Mouse (Mus musculus) ES-Bruce4 (cell line): Measurements from ENCODE around the gene Gjc2. TPM values are rescaled to one million over a fixed set of nuclear protein-coding genes. Genes with fewer than 3 reads are reported as not detected.
A peak's percentile ranks its signal among the peaks of the same experiment; 100 is the strongest.

Source experiments
- H3K27ac ChIP-seq: 2 replicates; pipeline ENCODE4 v1.5.1; 2012; ENCODE audit warnings: low read length, inconsistent platforms; ENCODE audit not compliant: insufficient read depth
- H3K27me3 ChIP-seq: 2 replicates; pipeline ENCODE4 v1.6.1; 2012; ENCODE audit warnings: mild to moderate bottlenecking, low read length, inconsistent platforms; ENCODE audit not compliant: control insufficient read depth, poor library complexity, insufficient read depth, severe bottlenecking
- H3K36me3 ChIP-seq: 2 replicates; pipeline ENCODE4 v1.6.1; 2012; ENCODE audit warnings: inconsistent platforms, mild to moderate bottlenecking, low read length, moderate library complexity; ENCODE audit not compliant: control insufficient read depth, poor library complexity, insufficient read depth, severe bottlenecking
- H3K4me1 ChIP-seq: one replicate; pipeline ENCODE4 v1.8.1; 2011; ENCODE audit warnings: low read length; ENCODE audit not compliant: control insufficient read depth, insufficient read depth
- H3K4me3 ChIP-seq: 2 replicates; pipeline ENCODE4 v1.5.1; 2011; ENCODE audit warnings: low read depth, mild to moderate bottlenecking, low read length
- H3K9ac ChIP-seq: 2 replicates; pipeline ENCODE4 v1.6.1; 2012; ENCODE audit warnings: low read depth, mild to moderate bottlenecking, inconsistent platforms; ENCODE audit not compliant: poor library complexity, severe bottlenecking
- H3K9me3 ChIP-seq: replicated peaks from 2 replicates; pipeline ENCODE4 v1.6.1; 2012; ENCODE audit warnings: mild to moderate bottlenecking, low read length, inconsistent platforms; ENCODE audit not compliant: control insufficient read depth, poor library complexity, insufficient read depth, severe bottlenecking
- CTCF ChIP-seq: IDR thresholded peaks from one replicate; pipeline ENCODE4 v1.8.1; 2011; ENCODE audit warnings: low read depth, low read length
- EP300 ChIP-seq: IDR thresholded peaks from 2 replicates; pipeline ENCODE4 v1.6.1; 2011; ENCODE audit warnings: low read depth, low read length; ENCODE audit not compliant: insufficient read depth
- POLR2A ChIP-seq: IDR thresholded peaks from one replicate; pipeline ENCODE4 v1.8.1; 2011; ENCODE audit warnings: low read length; ENCODE audit not compliant: insufficient read depth
- polyA plus RNA-seq: library from polyadenylated mRNA; stranded (reverse); fragments of >200 nt; gene quantifications from 2 replicates; pipeline ENCODE4 v1.2.4, GENCODE M21; 2011; ENCODE audit warnings: low read depth; ENCODE audit not compliant: missing spikeins, insufficient read depth, insufficient read length

Gene Gjc2
- polyA plus RNA-seq, 1 experiment: not detected

DNA sequence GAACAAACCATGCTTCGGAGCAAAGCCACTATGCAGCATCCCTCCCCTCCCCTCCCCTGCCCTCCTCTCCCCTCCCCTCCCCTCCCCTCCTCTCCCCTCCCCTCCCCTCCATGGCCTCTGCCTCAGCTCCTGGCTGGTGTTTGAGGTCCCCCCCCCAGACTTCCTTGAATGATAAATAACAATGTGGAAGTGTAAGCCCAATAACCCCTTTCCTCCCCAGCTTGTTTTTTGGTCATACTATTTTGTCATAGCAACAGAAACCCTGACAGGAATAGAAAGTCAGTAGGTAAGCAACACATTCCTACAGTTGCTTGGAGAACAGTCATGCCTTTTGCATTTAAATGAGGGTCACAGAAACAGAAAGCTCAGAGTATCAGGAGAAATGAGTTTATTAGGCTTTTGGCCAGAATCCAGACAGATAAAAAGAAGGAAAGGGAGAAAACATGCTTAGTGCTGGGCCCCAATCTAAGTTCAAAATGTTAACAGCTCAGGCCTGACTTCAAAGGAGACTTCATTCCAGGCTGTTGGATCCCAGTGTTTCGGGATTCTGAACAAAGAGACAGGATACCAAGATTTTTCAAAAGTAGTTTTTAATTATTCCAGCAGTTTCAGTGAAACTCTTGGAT lies 17.3 kb downstream of the Gjc2 start:
- no peaks in the 10 kb centered on the region for H3K27me3 ChIP-seq
- no peak overlapping the region for H3K4me3 ChIP-seq
- H3K4me1 ChIP-seq: no peaks in the 10 kb centered on the region
- no peak overlapping the region for H3K27ac ChIP-seq
- no peak overlapping the region for H3K9ac ChIP-seq
- TF ChIP-seq EP300 (no peak), POLR2A (no peak), CTCF (no peak)
- no peaks in the 10 kb centered on the region for H3K9me3 ChIP-seq
- H3K36me3 ChIP-seq: no peaks in the 10 kb centered on the region

DNA sequence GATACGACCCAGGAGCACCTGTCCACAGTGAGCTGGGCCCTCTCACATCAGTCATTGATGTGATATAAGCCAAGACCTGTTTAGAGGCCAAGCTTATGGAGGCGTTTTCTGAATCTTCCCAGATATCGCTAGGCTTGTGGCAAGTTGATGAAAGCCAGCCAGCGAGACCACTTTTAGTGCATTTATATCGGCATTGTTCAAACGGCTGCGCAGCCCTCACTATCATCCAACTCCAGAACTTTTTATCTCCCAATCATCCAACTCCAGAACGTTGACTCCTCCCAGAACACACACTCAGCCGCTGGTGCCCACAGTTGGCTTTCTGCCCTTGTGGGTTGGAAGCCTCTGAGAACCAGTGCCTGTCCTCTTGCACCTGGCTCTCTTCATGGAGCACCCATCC lies 18.6 kb downstream of the Gjc2 start:
- H3K9ac ChIP-seq: peak overlapping the region; percentile 75
- H3K27ac ChIP-seq: peak overlapping the region; percentile 79
- peak overlapping the region; percentile 29 for H3K4me3 ChIP-seq

DNA sequence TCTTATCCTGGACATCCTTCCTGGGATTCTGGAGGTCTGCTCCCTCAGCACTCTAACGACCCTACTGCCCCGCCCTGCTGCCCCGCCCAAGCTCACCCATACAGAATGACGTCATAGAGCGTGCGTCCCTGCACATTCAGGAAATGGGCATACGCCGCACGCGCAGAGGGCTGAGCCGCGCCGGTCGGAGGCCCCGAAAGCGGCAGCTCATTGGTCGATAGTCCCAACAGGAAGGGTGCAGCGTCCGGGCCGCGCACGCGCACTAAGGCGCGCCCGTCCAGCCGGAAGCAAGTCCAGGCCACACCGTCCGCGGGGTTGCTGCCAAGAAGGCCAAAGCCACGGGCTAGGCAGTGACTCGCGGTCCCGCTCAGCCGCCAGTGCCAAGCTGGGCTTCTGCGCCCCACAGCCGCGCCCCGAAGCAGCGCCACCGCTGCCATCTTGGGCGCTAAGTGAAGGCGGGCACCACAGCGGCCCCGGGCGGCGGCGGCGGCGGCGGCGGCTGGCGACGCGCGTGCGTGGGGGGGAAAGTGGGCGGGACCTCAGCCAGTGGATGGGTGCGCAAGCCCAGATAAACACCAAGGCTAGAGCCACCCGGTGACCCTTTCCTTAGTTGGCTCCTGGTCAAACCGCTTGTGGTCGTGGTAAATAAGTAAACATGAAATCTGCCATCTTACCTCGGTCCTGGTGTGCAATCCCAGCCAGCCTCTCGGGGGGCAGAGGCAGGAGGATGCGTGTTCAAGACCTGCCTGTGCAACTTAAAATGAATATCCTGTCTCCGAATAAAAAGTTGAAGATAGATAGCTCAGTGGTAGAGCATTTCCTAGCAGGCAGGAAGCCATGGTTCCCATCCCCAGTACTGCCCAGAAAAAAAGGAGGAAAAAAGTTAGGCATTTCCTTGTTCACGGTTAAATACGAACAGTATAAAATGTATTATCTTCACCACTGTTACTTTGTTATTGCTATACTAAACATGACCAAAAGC lies 19.5 kb downstream of the Gjc2 start, which contains the start of gene Iba57:
Gene Iba57 (minus strand): TSS at position 485 of the 982 bp plus-strand sequence.
- H3K9me3 ChIP-seq: no peaks in the 10 kb centered on the region
- H3K4me3 ChIP-seq: peak within 1 kb of the TSS; percentile 93
- H3K4me1 ChIP-seq: no peaks in the 10 kb centered on the region
- no peak for TF ChIP-seq CTCF
- TF ChIP-seq EP300: peak; percentile 26; the same call in 1 of the 2 replicates
- TF ChIP-seq POLR2A: peak; percentile 62
- no peaks in the 10 kb centered on the region for H3K27me3 ChIP-seq
- peak within 1 kb of the TSS; percentile 75 for H3K9ac ChIP-seq
- no peaks in the 10 kb centered on the region for H3K36me3 ChIP-seq
- peak within 1 kb of the TSS; percentile 79 for H3K27ac ChIP-seq

More for the DNA sequence above, 18.6 kb downstream of the Gjc2 start:
- Histone ChIP-seq H3K4me1 (no peaks in the 10 kb centered on the region), H3K27me3 (no peaks in the 10 kb centered on the region), H3K36me3 (no peaks in the 10 kb centered on the region), H3K9me3 (no peaks in the 10 kb centered on the region)
- no peak for TF ChIP-seq CTCF
- TF ChIP-seq EP300: no peak
- TF ChIP-seq POLR2A: no peak

GRCm38 (mm10) chr11:59162443-59163254 lies 20.4 kb downstream of the Gjc2 start:
- no peak overlapping the region for H3K27ac ChIP-seq
- H3K9me3 ChIP-seq: no peaks in the 10 kb centered on the region
- peak overlapping the region; percentile 29 for H3K4me3 ChIP-seq
- H3K27me3 ChIP-seq: no peaks in the 10 kb centered on the region
- H3K9ac ChIP-seq: peak overlapping the region; percentile 18; the same call in 1 of the 2 replicates
- TF ChIP-seq POLR2A (no peak), EP300 (no peak), CTCF (no peak)
- no peaks in the 10 kb centered on the region for H3K36me3 ChIP-seq
- no peaks in the 10 kb centered on the region for H3K4me1 ChIP-seq

DNA sequence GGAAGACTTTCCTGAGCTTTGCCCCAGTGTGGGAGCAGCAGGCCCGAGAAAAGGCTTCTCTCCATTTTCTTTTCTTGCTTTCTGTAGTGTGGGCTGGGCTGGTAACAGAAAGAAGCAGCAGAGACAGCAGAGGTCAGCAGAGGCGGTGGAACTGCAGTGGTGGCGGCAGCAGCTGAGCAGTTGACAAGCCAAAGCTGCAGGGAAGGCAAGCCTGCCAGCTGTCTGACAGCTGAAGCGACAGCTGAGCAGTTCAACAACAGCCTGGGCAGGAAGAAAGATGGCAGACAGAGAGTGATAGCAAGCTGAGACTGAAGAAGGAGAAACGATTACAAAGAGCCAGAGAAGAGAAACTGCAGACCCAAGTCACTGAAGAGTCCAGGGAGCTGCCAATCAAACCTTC lies 21.6 kb downstream of the Gjc2 start:
- no peak overlapping the region for H3K27ac ChIP-seq
- H3K9ac ChIP-seq: no peak overlapping the region
- no peaks in the 10 kb centered on the region for H3K27me3 ChIP-seq
- no peaks in the 10 kb centered on the region for H3K9me3 ChIP-seq
- H3K4me3 ChIP-seq: no peak overlapping the region
- no peaks in the 10 kb centered on the region for H3K4me1 ChIP-seq
- H3K36me3 ChIP-seq: no peaks in the 10 kb centered on the region
- TF ChIP-seq EP300: no peak
